Mouse (Mus musculus): ENCODE data around the gene Rbm12. TPM values are rescaled to one million over a fixed set of nuclear protein-coding genes. Genes with fewer than 3 reads are reported as not detected.

Gene Rbm12
- polyA plus RNA-seq (2017; shearing (Covaris generic)), result 10 to 100 TPM; 32.2 to 41.8 TPM

GRCm38 (mm10) chr2:156111358-156112079, at the start of gene Rbm12, which contains the start of gene Cpne1:
Rbm12 (minus strand) TSS chr2:156111978.
Cpne1 (minus strand) TSS chr2:156111965.

DNA sequence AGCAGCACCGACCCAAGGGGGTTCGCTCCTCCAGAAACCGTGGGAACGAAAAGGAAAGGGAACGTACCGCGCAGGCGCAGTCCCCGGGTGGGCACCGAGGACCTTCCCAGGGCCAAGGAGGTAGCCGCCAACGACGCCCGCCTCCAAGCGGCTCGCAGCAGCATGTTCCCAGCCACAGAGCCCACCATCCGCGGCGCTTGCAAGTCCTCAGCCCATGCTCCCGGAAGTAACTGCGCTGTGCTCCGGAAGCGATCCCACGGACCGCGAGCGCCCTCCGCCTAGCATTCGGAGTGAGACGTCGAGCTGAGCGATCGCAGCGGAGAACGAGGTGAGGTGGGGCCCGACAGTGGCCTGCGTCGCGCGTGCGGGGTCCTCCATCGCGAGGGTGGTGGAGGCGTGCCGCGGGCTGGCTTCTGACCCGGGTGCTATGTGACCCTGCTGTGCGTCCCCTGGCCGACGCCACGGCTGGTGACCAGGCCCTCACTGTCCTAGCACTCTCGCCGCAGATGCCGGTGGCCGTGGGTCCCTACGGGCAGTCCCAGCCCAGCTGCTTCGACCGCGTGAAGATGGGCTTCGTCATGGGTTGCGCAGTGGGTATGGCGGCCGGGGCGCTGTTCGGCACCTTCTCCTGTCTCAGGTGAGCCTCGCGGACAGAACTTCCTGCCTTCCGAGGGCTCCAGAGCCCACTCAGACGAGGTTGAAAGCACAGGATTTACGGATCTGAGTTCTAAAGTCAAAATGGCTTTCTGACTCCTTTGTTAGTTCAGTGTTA, 32.4 kb upstream of the Rbm12 start, which contains the start of the genes Romo1 and Nfs1:
TSS of gene Romo1 (plus strand) at position 87 of the 772 bp plus-strand sequence.
TSS of gene Nfs1 (minus strand) at position 234 of the 772 bp plus-strand sequence.

DNA sequence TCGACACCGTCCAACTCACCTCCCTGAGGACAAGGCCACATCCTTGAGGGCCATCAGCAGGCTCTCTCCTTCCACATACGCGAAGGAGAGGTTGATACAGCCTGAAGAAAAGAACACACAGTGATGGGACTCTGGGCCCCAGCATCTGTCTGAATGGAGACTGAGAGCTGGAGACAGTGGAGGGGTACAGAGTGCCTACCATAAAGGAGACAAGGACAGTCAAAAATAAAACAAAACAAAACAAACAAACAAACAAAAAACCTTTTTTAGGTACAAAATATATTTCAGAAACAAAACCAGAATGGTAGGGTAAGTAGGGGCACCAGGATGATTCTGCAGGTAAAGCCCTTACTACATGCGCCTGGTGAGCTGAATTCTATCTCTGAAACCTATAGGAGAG, 15.2 kb upstream of the Rbm12 start, which contains the start of gene Gm28036:
TSS of gene Gm28036 (minus strand) at position 101 of the 400 bp plus-strand sequence.

DNA sequence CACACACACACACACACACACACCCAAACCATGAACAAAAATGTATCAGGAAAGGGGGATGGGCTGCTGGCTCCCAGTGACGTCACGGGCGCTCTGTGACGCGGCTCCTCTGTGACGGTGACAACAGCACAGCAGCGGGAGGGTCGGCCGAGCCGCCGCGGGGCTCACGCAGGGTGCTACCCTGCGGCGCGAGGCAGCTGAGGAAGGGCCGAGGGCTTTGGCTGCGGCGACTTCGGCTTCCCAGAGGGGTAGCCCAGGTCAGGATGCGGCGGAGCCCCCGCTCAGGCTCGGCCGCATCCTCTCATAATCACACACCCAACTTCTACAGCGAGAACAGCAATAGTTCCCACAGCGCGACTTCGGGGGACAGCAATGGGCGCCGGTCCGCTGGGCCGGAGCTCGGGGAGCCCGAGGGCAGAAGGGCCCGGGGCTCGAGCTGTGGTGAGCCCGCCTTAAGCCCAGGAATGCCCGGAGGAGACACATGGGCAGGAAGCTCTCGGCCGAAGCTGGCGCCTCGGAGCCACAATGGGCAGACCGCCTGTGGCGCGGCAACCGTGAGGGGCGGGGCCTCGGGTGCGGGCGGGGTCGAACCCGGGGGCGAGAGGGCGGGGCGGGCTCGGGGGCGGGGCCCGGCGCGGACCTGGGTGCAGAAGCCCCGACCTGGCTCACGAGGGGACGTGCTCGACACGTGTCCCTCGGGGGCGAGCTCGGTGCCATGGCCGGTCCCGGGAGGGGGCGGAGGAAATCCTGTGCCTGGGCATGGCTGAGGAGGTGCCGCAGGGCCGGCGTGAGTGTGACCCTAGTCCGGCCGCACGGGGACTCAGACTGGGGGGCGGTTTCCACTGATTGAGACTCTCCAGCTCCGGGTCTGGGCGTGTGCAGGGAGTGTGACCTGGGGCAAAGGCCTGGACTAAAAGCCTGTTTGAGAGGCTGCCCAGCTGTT, 46.4 kb downstream of the Rbm12 start, which contains the start of gene Spag4:
TSS of gene Spag4 (plus strand) at position 77 of the 943 bp plus-strand sequence.

GRCm38 (mm10) chr2:156052816-156053215, 59.0 kb downstream of the Rbm12 start, which contains the start of gene Fer1l4:
Fer1l4 (minus strand) TSS chr2:156052947.

Other genes starting within 250 kb of the Rbm12 start
- gene Uqcc1, start 181.7 kb downstream of the Rbm12 start, polyA plus RNA-seq (2017; shearing (Covaris generic)), result 10 to 100 TPM; 38.5 to 64.3 TPM
- gene Gm15557, start 171.2 kb downstream of the Rbm12 start, polyA plus RNA-seq (2017; shearing (Covaris generic)), result under 1 TPM in 1 of 2 experiments, not detected in 1; 0.94 TPM
- gene Gdf5, start 166.6 kb downstream of the Rbm12 start, polyA plus RNA-seq (2017; shearing (Covaris generic)), result under 1 TPM; 0.32 to 0.46 TPM
- 10 to 100 TPM; 35.7 to 42.2 TPM for gene Cep250, start 155.5 kb downstream of the Rbm12 start, polyA plus RNA-seq (2017; shearing (Covaris generic))
- 1 to 10 TPM in 1 of 2 experiments, under 1 TPM in 1; 0.62 to 1.6 TPM for gene 6430550D23Rik, start 104.0 kb downstream of the Rbm12 start, polyA plus RNA-seq (2017; shearing (Covaris generic))
- 100 to 1,000 TPM; 145 to 152 TPM for gene Ergic3, start 103.9 kb downstream of the Rbm12 start, polyA plus RNA-seq (2017; shearing (Covaris generic))
- 1 to 10 TPM in 1 of 2 experiments, not detected in 1; 1.2 TPM for gene Fer1l4, start 59.0 kb downstream of the Rbm12 start, polyA plus RNA-seq (2017; shearing (Covaris generic))
- under 1 TPM in 1 of 2 experiments, not detected in 1; 0.70 TPM for gene Spag4, start 46.8 kb downstream of the Rbm12 start, polyA plus RNA-seq (2017; shearing (Covaris generic))
- 10 to 100 TPM; 73.9 to 85.8 TPM for gene Cpne1, start within 50 bp of the Rbm12 start, polyA plus RNA-seq (2017; shearing (Covaris generic))
- 10 to 100 TPM; 20.5 to 23.2 TPM for gene Gm28036, start 15.1 kb upstream of the Rbm12 start, polyA plus RNA-seq (2017; shearing (Covaris generic))
- gene Romo1, start 32.1 kb upstream of the Rbm12 start, polyA plus RNA-seq (2017; shearing (Covaris generic)), result 100 to 1,000 TPM; 148 to 150 TPM
- 10 to 100 TPM; 38.1 to 57.6 TPM for gene Nfs1, start 32.2 kb upstream of the Rbm12 start, polyA plus RNA-seq (2017; shearing (Covaris generic))
- gene Rbm39, start 68.3 kb upstream of the Rbm12 start, polyA plus RNA-seq (2017; shearing (Covaris generic)), result 1,000 to 10,000 TPM in 1 of 2 experiments, 100 to 1,000 TPM in 1; 900 to 1,062 TPM
- gene Phf20, start 84.5 kb upstream of the Rbm12 start, polyA plus RNA-seq (2017; shearing (Covaris generic)), result 10 to 100 TPM; 55.6 to 60.7 TPM
- 1 to 10 TPM; 4.1 to 5.4 TPM for gene Cnbd2, start 200.3 kb upstream of the Rbm12 start, polyA plus RNA-seq (2017; shearing (Covaris generic))
- 100 to 1,000 TPM; 123 to 135 TPM for gene Scand1, start 200.7 kb upstream of the Rbm12 start, polyA plus RNA-seq (2017; shearing (Covaris generic))

Data from inflammation-experienced regulatory T-cells (primary cell).